Mouse (Mus musculus): Measurements from ENCODE around the gene Slc2a13. TPM values are rescaled to one million over a fixed set of nuclear protein-coding genes. Genes with fewer than 3 reads are reported as not detected.
A peak's percentile ranks its signal among the peaks of the same experiment; 100 is the strongest.

Slc2a13 gene
- polyA plus RNA-seq, 1 experiment from 2014 or later, result 2.0 TPM

DNA sequence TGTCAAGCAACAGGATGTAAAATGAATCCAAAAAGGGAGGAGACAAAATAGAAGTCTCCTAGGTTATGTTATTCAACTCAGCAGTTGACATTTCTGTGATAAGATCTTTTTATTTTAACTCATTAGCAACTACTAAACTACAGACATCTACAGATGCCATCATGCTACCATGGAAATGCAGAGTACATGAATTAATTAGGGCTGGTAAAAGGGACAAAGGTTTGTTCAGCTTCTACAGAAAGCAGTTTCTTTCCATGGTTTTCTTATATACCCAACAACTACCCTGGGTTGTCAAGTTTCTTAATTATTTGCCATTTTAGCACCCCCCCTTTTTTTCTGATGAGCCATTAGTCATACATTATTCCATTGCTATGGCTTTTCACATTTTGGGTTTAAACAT, 34.6 kb downstream of the Slc2a13 start:
- Histone ChIP-seq H3K36me3 (ENCODE audit: control insufficient read depth, insufficient read depth, low read length) (no peaks in the 10 kb centered on the region), H3K9me3 (ENCODE audit: control insufficient read depth, low read length) (no peaks in the 10 kb centered on the region), H3K4me1 (replicated peaks; ENCODE audit: control insufficient read depth, insufficient read depth, low read length) (no peaks in the 10 kb centered on the region), H3K4me2 (ENCODE audit: low read depth, low read length, severe bottlenecking) (no peak overlapping the region), H3K4me3 (ENCODE audit: low read depth, low read length) (no peak overlapping the region), H3K27ac (ENCODE audit: low read depth, low read length) (no peak overlapping the region), H3K9ac (ENCODE audit: low read length) (no peak overlapping the region), H3K27me3 (ENCODE audit: control insufficient read depth, insufficient read depth, low read length) (no peaks in the 10 kb centered on the region)
- DNase-seq (ENCODE audit: low spot score) (no peak), ATAC-seq (replicated peaks; ENCODE audit: low FRiP score) (peak; percentile 74; the same call in 1 of the 2 replicates)

DNA sequence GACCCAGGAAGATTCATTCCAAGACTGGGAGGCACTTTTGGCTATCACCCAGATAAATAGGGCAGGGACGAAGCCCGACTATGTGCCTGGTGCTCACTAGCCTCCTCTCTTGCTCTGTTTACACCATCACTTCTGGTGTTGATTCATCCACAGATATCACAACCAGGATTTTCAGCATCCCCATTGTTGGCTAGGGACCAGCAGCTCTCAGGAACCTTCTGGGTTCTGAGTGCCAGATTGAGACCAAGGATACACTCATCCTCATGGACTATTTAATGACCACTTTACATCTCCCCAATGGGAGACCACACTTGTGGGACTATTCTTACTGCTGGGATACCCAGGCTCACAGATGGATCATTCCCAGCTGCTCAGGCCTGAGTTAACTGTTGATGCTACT, 46.2 kb downstream of the Slc2a13 start:
- H3K4me1 ChIP-seq (replicated peaks; ENCODE audit: control insufficient read depth, insufficient read depth, low read length), result no peaks in the 10 kb centered on the region
- no peak overlapping the region for H3K27ac ChIP-seq (ENCODE audit: low read depth, low read length)
- H3K4me2 ChIP-seq (ENCODE audit: low read depth, low read length, severe bottlenecking), result no peak overlapping the region
- WGBS, result 96% methylated on average over 2 of the region's 2 CpGs
- no peaks in the 10 kb centered on the region for H3K9me3 ChIP-seq (ENCODE audit: control insufficient read depth, low read length)
- no peak overlapping the region for H3K4me3 ChIP-seq (ENCODE audit: low read depth, low read length)
- H3K27me3 ChIP-seq (ENCODE audit: control insufficient read depth, insufficient read depth, low read length), result no peaks in the 10 kb centered on the region
- ATAC-seq (replicated peaks; ENCODE audit: low FRiP score) (no peak), DNase-seq (ENCODE audit: low spot score) (no peak)
- no peak overlapping the region for H3K9ac ChIP-seq (ENCODE audit: low read length)
- H3K36me3 ChIP-seq (ENCODE audit: control insufficient read depth, insufficient read depth, low read length), result no peaks in the 10 kb centered on the region

DNA sequence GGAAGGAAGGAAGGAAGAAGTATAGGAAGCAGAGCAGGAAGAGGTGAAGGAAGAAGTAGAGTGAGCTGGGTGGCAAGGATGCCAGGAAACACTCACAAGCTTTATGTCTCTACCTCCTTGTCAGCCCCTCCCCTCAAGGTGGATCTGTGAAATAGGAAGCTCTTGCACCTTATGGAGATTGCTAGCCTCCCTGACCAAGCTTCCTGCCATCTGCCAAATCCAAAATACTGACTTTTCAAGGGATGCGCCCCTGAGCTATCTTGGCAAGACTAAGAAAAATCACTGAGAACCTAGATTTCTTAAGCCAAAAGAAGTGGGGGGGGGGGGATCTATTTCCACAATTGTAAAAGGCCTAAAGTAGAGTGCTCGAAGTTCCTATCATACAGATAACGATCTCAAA, 46.9 kb downstream of the Slc2a13 start:
- 85% methylated on average over 3 of the region's 3 CpGs for WGBS
- Histone ChIP-seq H3K36me3 (ENCODE audit: control insufficient read depth, insufficient read depth, low read length) (no peaks in the 10 kb centered on the region), H3K4me3 (ENCODE audit: low read depth, low read length) (no peak overlapping the region), H3K27ac (ENCODE audit: low read depth, low read length) (no peak overlapping the region), H3K4me1 (replicated peaks; ENCODE audit: control insufficient read depth, insufficient read depth, low read length) (no peaks in the 10 kb centered on the region), H3K9me3 (ENCODE audit: control insufficient read depth, low read length) (no peaks in the 10 kb centered on the region), H3K9ac (ENCODE audit: low read length) (no peak overlapping the region), H3K27me3 (ENCODE audit: control insufficient read depth, insufficient read depth, low read length) (no peaks in the 10 kb centered on the region), H3K4me2 (ENCODE audit: low read depth, low read length, severe bottlenecking) (no peak overlapping the region)
- DNase-seq (ENCODE audit: low spot score) (no peak), ATAC-seq (replicated peaks; ENCODE audit: low FRiP score) (no peak)

DNA sequence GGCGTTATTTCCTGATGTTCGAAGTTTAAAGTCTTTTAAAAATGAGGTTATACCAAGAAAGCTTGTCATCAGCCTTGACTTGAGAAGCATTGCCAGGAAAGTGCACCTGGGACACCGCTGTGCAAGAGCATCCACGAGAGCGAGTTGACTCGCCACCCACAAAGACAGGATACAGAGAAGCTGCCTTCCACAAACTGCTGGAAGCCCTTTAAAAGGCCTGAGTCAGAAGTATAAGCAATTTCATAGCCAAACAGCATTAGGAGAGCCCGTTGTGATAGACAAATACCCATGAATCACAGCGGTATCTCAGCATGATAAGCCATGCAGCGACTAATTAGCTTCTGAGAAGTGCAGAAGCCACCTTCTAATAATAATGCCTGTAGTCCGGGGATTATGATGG, 48.6 kb downstream of the Slc2a13 start:
- H3K36me3 ChIP-seq (ENCODE audit: control insufficient read depth, insufficient read depth, low read length), result no peaks in the 10 kb centered on the region
- WGBS, result 77% methylated on average over 10 of the region's 10 CpGs
- no peak for ATAC-seq (replicated peaks; ENCODE audit: low FRiP score)

DNA sequence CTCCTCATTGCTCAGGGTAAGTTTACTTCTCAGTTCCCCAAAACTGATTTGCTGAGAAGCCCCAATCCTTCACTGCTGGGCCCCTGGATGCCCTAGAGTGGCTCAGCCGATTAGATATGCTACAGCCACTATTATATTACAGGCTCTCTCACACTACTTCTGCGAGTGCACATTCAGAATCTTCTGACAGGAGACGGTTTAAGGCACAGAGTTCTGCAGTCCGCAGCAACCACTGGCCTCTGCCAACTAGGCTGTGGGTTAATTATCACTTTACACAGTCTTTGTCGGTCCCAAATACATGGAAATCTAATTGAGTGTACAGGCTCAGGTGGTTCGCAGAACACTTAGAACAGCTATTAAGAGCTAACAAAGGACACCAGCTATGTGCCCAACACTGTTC, 69.8 kb downstream of the Slc2a13 start:
- H3K4me2 ChIP-seq (ENCODE audit: low read depth, low read length, severe bottlenecking), result no peak overlapping the region
- H3K4me3 ChIP-seq (ENCODE audit: low read depth, low read length), result no peak overlapping the region
- no peaks in the 10 kb centered on the region for H3K4me1 ChIP-seq (replicated peaks; ENCODE audit: control insufficient read depth, insufficient read depth, low read length)
- ATAC-seq (replicated peaks; ENCODE audit: low FRiP score), result peak; percentile 44; the same call in 1 of the 2 replicates
- 66% methylated on average over 6 of the region's 6 CpGs for WGBS
- no peaks in the 10 kb centered on the region for H3K36me3 ChIP-seq (ENCODE audit: control insufficient read depth, insufficient read depth, low read length)
- H3K9ac ChIP-seq (ENCODE audit: low read length), result no peak overlapping the region
- no peaks in the 10 kb centered on the region for H3K9me3 ChIP-seq (ENCODE audit: control insufficient read depth, low read length)
- no peak for DNase-seq (ENCODE audit: low spot score)
- no peaks in the 10 kb centered on the region for H3K27me3 ChIP-seq (ENCODE audit: control insufficient read depth, insufficient read depth, low read length)
- no peak overlapping the region for H3K27ac ChIP-seq (ENCODE audit: low read depth, low read length)

More for the DNA sequence above, 48.6 kb downstream of the Slc2a13 start:
- H3K4me2 ChIP-seq (ENCODE audit: low read depth, low read length, severe bottlenecking), result no peak overlapping the region
- no peak overlapping the region for H3K27ac ChIP-seq (ENCODE audit: low read depth, low read length)
- H3K9me3 ChIP-seq (ENCODE audit: control insufficient read depth, low read length), result no peaks in the 10 kb centered on the region
- no peak overlapping the region for H3K4me3 ChIP-seq (ENCODE audit: low read depth, low read length)
- H3K27me3 ChIP-seq (ENCODE audit: control insufficient read depth, insufficient read depth, low read length), result no peaks in the 10 kb centered on the region
- H3K9ac ChIP-seq (ENCODE audit: low read length), result no peak overlapping the region
- DNase-seq (ENCODE audit: low spot score), result no peak
- H3K4me1 ChIP-seq (replicated peaks; ENCODE audit: control insufficient read depth, insufficient read depth, low read length), result no peaks in the 10 kb centered on the region

DNA sequence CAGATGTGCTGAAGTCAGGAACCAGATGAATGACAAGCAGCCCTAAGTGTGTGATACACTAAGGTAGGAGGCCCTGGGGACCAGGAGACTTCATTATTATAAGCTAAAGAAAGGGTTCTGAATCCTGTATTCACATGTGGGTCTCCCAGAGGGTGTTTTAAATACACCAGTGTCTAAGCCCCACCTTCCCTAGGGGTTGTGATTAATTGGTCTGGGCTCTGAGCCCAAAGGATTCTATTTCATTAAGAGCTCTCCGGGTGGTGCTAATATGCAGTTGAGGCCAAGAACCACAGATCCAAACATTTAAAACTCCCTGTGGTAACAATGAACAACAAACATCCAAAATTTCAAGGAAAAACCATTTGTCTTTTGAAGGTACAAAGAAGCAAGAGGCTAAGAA, 70.4 kb downstream of the Slc2a13 start:
- H3K9me3 ChIP-seq (ENCODE audit: control insufficient read depth, low read length), result no peaks in the 10 kb centered on the region
- H3K27me3 ChIP-seq (ENCODE audit: control insufficient read depth, insufficient read depth, low read length), result no peaks in the 10 kb centered on the region
- H3K4me1 ChIP-seq (replicated peaks; ENCODE audit: control insufficient read depth, insufficient read depth, low read length), result no peaks in the 10 kb centered on the region
- no peak overlapping the region for H3K27ac ChIP-seq (ENCODE audit: low read depth, low read length)
- no peak overlapping the region for H3K4me2 ChIP-seq (ENCODE audit: low read depth, low read length, severe bottlenecking)
- H3K9ac ChIP-seq (ENCODE audit: low read length), result no peak overlapping the region
- peak; percentile 49; the same call in 1 of the 2 replicates for ATAC-seq (replicated peaks; ENCODE audit: low FRiP score)
- no peak overlapping the region for H3K4me3 ChIP-seq (ENCODE audit: low read depth, low read length)
- DNase-seq (ENCODE audit: low spot score), result no peak
- 52% methylated on average over 1 of the region's 1 CpGs for WGBS
- H3K36me3 ChIP-seq (ENCODE audit: control insufficient read depth, insufficient read depth, low read length), result no peaks in the 10 kb centered on the region

DNA sequence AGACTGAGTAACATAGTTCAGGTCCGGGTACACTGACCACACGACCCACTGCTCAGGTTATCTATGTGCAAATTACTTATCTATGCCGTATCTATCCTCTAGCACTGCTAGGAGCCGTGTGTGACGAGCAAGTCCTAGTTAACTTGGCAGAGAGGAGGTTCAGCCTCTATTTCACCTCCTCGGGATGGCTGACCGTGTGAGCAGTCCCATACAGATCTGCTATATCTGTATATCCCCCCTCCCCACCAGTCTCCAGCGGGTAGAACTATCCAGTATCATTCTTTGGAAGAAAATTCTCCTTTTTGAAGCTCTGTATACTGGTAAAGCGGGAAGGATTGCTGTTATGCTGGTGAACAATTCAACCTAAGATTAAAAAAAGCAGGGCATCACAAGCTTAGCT, 70.8 kb downstream of the Slc2a13 start:
- Histone ChIP-seq H3K27ac (ENCODE audit: low read depth, low read length) (no peak overlapping the region), H3K9me3 (ENCODE audit: control insufficient read depth, low read length) (no peaks in the 10 kb centered on the region), H3K9ac (ENCODE audit: low read length) (no peak overlapping the region), H3K36me3 (ENCODE audit: control insufficient read depth, insufficient read depth, low read length) (no peaks in the 10 kb centered on the region), H3K4me1 (replicated peaks; ENCODE audit: control insufficient read depth, insufficient read depth, low read length) (no peaks in the 10 kb centered on the region), H3K27me3 (ENCODE audit: control insufficient read depth, insufficient read depth, low read length) (no peaks in the 10 kb centered on the region), H3K4me2 (ENCODE audit: low read depth, low read length, severe bottlenecking) (no peak overlapping the region), H3K4me3 (ENCODE audit: low read depth, low read length) (no peak overlapping the region)
- no peak for DNase-seq (ENCODE audit: low spot score)
- ATAC-seq (replicated peaks; ENCODE audit: low FRiP score), result peak; percentile 19
- 80% methylated on average over 9 of the region's 9 CpGs for WGBS

DNA sequence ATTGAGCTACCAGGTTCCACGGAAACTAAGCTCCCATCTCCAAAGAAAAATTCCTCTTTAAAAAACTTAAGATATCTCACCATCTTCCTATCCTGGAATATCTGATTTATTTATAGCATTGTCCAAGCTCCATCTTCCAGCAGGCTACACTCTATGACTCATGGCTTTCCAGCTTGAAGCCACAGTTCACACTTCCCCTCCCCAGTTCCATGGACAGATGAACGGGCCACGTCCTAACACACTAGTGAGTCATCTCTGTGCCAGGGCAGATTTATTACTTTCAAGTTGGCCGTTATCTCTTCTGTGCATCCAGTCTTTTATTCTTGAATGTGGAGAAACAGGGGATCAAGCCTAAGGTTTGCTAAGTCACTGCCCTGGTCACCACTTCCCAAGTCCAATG, 78.0 kb downstream of the Slc2a13 start:
- no peaks in the 10 kb centered on the region for H3K4me1 ChIP-seq (replicated peaks; ENCODE audit: control insufficient read depth, insufficient read depth, low read length)
- no peak overlapping the region for H3K4me3 ChIP-seq (ENCODE audit: low read depth, low read length)
- H3K27ac ChIP-seq (ENCODE audit: low read depth, low read length), result no peak overlapping the region
- H3K9ac ChIP-seq (ENCODE audit: low read length), result no peak overlapping the region
- no peaks in the 10 kb centered on the region for H3K36me3 ChIP-seq (ENCODE audit: control insufficient read depth, insufficient read depth, low read length)
- ATAC-seq (replicated peaks; ENCODE audit: low FRiP score) (no peak), DNase-seq (ENCODE audit: low spot score) (no peak)
- no peaks in the 10 kb centered on the region for H3K27me3 ChIP-seq (ENCODE audit: control insufficient read depth, insufficient read depth, low read length)
- no peaks in the 10 kb centered on the region for H3K9me3 ChIP-seq (ENCODE audit: control insufficient read depth, low read length)
- no peak overlapping the region for H3K4me2 ChIP-seq (ENCODE audit: low read depth, low read length, severe bottlenecking)
- 90% methylated on average over 4 of the region's 4 CpGs for WGBS

DNA sequence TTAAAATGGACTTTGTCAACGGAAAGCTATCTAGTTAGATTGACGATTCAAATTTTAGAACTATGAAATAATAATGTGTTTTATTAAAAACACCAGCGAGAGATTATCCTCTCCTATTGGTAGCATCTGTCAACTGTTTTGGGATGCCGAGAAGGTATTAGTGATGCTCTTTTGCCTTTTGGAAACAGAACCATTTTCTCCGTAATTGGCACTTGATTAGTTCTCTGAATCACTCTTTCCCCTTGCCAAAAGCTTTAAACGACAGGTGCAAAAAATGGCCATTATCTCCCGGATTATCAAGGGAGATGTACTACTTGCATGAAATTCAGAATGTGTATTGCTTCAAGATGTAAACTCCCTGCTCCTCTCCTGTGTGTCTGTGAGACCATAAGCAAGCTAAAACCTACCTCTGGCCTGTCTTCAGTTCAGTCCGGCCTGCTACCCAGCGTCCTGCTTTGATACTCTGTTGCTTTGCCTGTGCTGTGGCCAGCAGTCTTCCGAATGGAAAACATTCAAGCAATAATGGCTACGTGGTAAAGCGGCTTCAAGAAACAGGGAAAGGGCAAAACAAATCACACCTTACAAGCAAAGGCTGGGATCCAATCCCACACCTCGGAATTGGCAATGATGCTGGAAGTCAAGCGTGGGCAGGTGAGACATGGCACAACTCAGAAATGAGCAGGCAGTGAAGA, 93.0 kb downstream of the Slc2a13 start:
- Histone ChIP-seq H3K4me2 (ENCODE audit: low read depth, low read length, severe bottlenecking) (no peak overlapping the region), H3K27ac (ENCODE audit: low read depth, low read length) (no peak overlapping the region), H3K9ac (ENCODE audit: low read length) (no peak overlapping the region), H3K4me3 (ENCODE audit: low read depth, low read length) (no peak overlapping the region), H3K4me1 (replicated peaks; ENCODE audit: control insufficient read depth, insufficient read depth, low read length) (no peaks in the 10 kb centered on the region), H3K9me3 (ENCODE audit: control insufficient read depth, low read length) (no peaks in the 10 kb centered on the region), H3K27me3 (ENCODE audit: control insufficient read depth, insufficient read depth, low read length) (no peaks in the 10 kb centered on the region), H3K36me3 (ENCODE audit: control insufficient read depth, insufficient read depth, low read length) (no peaks in the 10 kb centered on the region)
- ATAC-seq (replicated peaks; ENCODE audit: low FRiP score) (no peak), DNase-seq (ENCODE audit: low spot score) (no peak)
- WGBS, result 90% methylated on average over 14 of the region's 14 CpGs

Data from forebrain, embryonic 11.5 days (tissue).